Mouse (Mus musculus) megakaryocyte, embryonic 14.5 days (primary cell): Measurements from ENCODE around the gene Focad. TPM values are rescaled to one million over a fixed set of nuclear protein-coding genes. Genes with fewer than 3 reads are reported as not detected.

ENCODE experiments used
- H3K27me3 ChIP-seq: replicated peaks from 2 replicates; pipeline ENCODE3; 2012; ENCODE audit warnings: inconsistent platforms
- H3K36me3 ChIP-seq: replicated peaks from 2 replicates; pipeline ENCODE3; 2012; ENCODE audit warnings: low read length, inconsistent platforms, mixed read lengths
- H3K4me1 ChIP-seq: 2 replicates; pipeline ENCODE4 v1.6.1; 2012; ENCODE audit warnings: inconsistent platforms
- H3K4me3 ChIP-seq: replicated peaks from 2 replicates; pipeline ENCODE3; 2012; ENCODE audit warnings: moderate library complexity, mild to moderate bottlenecking, inconsistent platforms
- H3K9me3 ChIP-seq: 2 replicates; pipeline ENCODE4 v1.6.1; 2012; ENCODE audit warnings: inconsistent platforms
- FLI1 ChIP-seq: IDR thresholded peaks from 2 replicates; pipeline ENCODE4 v1.6.1; 2012; ENCODE audit warnings: low read length, inconsistent platforms, mixed read lengths
- GATA1 ChIP-seq: IDR thresholded peaks from 3 replicates; pipeline ENCODE4 v1.6.1; 2012; ENCODE audit warnings: mixed read lengths, low read length, inconsistent platforms, borderline replicate concordance
- polyA plus RNA-seq: library from polyadenylated mRNA; stranded (reverse); fragments of >175 nt; gene quantifications from 2 replicates; pipeline ENCODE4 v1.2.3, GENCODE M21; 2012; ENCODE audit warnings: low replicate concordance; ENCODE audit not compliant: insufficient read depth

Gene Focad
- 2.8 and 5.9 TPM in 2 replicates for polyA plus RNA-seq

DNA sequence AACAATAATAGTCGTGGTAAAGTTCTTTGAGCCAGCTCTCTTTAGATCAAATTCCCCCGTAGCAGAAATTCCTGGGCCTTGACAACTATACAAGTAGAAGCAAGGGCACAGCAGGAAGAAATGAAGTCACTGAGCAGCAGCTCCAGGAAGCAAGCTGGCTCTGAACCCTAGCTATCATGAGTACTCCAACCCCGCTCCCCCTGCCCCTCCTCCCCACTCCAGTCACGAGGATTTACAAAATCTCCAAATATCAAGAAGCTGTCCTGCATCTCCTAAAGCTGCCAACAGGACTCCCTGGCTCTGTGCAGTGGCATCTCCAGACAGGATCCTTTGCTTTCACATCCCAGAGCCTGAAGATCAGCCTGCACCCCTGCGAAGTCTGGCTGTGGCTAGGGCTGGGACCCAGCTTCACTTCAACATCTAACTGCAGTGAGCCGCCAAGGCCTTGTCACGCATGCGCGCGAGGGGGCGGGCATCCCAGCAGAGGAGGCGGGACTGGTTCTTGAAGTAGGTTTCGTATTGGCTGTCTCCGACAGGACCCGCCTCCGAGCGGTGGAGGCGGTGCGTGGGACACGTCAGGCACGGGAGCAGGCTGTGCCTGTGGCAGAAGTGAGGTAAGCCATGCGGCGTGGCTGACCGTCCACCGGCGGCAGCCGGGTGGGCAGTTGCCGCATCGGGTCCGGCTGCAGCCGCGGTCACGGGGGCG is at the start of gene Focad:
Gene Focad, plus strand, starts transcription at position 568 of the 706 bp plus-strand sequence.
- H3K4me1 ChIP-seq = peaks cover 27% of the 10 kb centered on the region
- H3K36me3 ChIP-seq = no peaks in the 10 kb centered on the region
- TF ChIP-seq GATA1 (no peak), FLI1 (no peak)
- no peaks in the 10 kb centered on the region for H3K9me3 ChIP-seq
- peak within 1 kb of the TSS; percentile 97 for H3K4me3 ChIP-seq
- no peaks in the 10 kb centered on the region for H3K27me3 ChIP-seq

DNA sequence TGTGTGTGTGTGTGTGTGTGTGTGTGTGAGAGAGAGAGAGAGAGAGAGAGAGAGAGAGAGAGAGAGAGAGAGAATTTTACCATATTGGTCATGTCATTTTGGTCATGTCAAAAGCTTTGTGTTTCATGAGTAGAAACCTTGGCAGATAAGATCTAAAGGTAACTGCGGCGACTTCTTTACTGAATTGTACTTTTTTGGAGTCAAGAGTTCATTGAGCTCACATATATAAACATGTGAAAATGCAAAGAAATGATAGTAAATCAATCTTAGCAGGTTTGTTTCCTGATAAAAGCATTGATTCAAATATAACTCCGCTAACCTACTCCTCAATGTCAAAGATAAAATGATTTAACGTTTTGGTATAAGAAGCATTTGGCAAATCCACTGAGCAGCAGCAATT is 49.3 kb upstream of the Focad start:
- H3K4me1 ChIP-seq = peaks cover 9% of the 10 kb centered on the region
- TF ChIP-seq GATA1 (no peak), FLI1 (no peak)
- H3K27me3 ChIP-seq = peaks cover 2% of the 10 kb centered on the region
- H3K36me3 ChIP-seq = no peaks in the 10 kb centered on the region
- 0 out of 2 replicates have a peak, but pooled peaks cover 6% of the 10 kb centered on the region for H3K9me3 ChIP-seq
- H3K4me3 ChIP-seq = no peak overlapping the region

DNA sequence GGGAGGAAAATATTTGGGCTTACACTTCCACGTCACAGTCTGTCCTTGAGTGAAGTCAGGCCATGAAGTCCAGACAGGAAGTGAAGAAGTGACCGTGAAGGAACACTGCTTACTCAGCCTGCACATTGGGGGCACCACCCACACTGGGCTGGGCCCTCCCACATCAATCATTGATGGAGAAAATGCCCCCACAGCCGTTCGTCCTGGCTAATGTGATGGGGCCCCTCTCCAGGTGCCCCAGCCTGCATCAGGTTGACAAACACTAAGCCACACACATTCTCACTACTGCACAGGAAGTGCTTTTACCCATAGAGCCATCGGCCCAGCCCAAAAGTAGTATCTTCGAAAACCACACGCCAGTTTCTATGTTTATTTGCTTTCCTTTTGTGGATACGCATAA is 48.1 kb upstream of the Focad start:
- H3K4me1 ChIP-seq = peaks cover 9% of the 10 kb centered on the region
- H3K36me3 ChIP-seq = no peaks in the 10 kb centered on the region
- TF ChIP-seq FLI1 = no peak
- no peak for TF ChIP-seq GATA1
- H3K9me3 ChIP-seq = 0 out of 2 replicates have a peak, but pooled peaks cover 6% of the 10 kb centered on the region
- peaks cover 2% of the 10 kb centered on the region for H3K27me3 ChIP-seq
- peak overlapping the region; percentile 50 for H3K4me3 ChIP-seq

DNA sequence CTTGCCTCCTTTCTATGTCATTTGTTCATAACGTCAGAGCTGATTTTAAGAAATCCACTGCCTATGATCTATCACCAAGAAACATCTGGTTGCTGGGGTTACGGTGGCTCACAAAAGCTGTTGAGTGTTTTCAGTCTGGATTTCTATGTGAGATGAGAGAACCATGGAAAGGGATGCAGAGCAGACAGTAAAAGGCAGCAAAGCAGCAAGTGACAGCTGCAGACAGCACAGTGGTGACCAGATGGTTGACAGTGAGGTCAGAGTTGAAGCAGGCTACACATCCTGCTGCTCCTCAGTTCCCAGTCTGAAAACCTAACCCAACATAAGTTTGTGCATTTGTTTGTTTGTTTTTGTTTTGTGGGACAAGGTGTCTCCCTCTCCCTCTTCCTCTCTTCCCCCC is 19.0 kb upstream of the Focad start:
- no peak for TF ChIP-seq FLI1
- TF ChIP-seq GATA1 = no peak
- Histone ChIP-seq H3K27me3 (no peaks in the 10 kb centered on the region), H3K4me3 (no peak overlapping the region), H3K9me3 (peaks cover 12% of the 10 kb centered on the region), H3K4me1 (no peaks in the 10 kb centered on the region), H3K36me3 (no peaks in the 10 kb centered on the region)

DNA sequence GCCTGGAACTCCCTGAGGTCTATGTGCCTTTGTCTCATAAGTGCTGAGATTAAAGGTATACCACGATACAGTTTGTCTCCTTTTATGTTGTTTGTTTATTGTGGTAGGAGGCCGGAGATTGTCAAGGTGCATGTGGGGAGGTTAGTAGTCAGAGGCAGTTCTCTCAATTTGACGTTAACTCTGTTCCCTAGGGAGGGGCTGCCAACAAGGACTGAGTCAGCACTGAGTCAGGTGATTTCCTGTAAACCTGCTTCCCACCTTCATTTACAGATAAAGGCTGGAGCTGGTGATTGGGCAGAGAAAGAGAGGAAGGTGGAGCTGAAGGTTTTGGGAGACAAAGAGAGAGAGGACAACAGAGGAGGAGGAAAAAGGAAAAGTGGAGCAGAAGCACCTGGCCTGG is 15.4 kb upstream of the Focad start:
- Histone ChIP-seq H3K27me3 (no peaks in the 10 kb centered on the region), H3K4me1 (peaks cover 13% of the 10 kb centered on the region), H3K4me3 (no peak overlapping the region), H3K9me3 (no peaks in the 10 kb centered on the region), H3K36me3 (no peaks in the 10 kb centered on the region)
- TF ChIP-seq FLI1 (no peak), GATA1 (no peak)

DNA sequence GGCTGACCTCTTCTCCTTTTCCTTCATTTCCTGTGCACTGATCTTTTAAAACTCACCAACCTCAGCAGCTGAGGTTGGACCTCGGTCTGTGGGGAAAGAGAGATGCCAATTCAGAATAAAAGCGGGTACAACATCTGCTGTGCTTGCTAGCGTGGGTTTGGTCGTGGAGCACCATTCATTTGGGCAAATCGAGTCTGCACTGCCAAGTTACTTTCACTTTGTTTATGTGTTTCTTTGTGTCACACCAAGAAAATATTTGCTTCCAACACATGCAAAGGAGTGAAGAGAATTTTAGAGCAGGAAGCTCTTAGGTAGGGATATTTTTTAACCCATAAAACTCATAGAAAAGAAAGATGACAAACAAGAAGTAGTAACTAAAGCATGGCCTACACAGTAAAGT is 13.0 kb upstream of the Focad start:
- no peaks in the 10 kb centered on the region for H3K36me3 ChIP-seq
- H3K9me3 ChIP-seq = no peaks in the 10 kb centered on the region
- TF ChIP-seq GATA1 (no peak), FLI1 (no peak)
- peak overlapping the region; percentile 81 for H3K4me3 ChIP-seq
- H3K27me3 ChIP-seq = no peaks in the 10 kb centered on the region
- peaks cover 13% of the 10 kb centered on the region for H3K4me1 ChIP-seq

DNA sequence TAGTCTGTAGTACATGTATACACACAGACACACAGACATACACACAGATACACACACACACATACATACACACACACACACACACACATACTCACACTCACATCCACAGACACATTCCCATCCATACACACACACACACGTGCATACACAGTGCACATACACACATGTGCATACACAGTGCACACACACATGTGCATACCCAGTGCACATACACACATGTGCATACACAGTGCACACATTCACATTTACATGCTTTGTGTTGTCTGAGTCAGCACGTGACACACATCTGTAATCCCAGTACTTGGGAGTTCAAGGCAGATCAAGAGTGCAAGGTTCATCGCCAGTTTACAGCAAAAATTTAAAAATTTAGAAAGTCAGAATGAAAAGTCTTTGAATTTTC is 12.5 kb upstream of the Focad start:
- no peak for TF ChIP-seq GATA1
- TF ChIP-seq FLI1 = no peak
- Histone ChIP-seq H3K27me3 (no peaks in the 10 kb centered on the region), H3K9me3 (no peaks in the 10 kb centered on the region), H3K36me3 (no peaks in the 10 kb centered on the region), H3K4me3 (peak overlapping the region; percentile 80), H3K4me1 (peaks cover 13% of the 10 kb centered on the region)

DNA sequence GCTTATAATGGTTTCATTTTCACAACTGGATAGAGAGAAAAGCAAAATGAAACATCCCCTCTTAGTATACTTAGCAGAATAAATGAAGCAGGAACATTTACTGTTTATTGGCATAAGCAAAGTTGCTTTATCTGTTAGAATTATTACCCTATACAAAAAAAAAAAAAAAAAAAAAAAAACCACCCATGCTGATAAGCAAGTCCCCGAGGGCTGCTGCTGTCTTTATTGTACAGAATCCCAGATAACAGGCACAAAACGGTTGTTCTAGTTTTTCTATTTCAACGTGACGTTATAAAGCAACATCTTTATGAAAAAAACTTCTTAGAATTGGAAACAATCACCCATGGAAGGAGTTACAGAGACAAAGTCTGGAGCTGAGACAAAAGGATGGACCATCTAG is 12.0 kb upstream of the Focad start:
- H3K9me3 ChIP-seq = no peaks in the 10 kb centered on the region
- H3K4me3 ChIP-seq = no peak overlapping the region
- H3K36me3 ChIP-seq = no peaks in the 10 kb centered on the region
- no peaks in the 10 kb centered on the region for H3K27me3 ChIP-seq
- TF ChIP-seq FLI1 (no peak), GATA1 (no peak)
- H3K4me1 ChIP-seq = peaks cover 13% of the 10 kb centered on the region

DNA sequence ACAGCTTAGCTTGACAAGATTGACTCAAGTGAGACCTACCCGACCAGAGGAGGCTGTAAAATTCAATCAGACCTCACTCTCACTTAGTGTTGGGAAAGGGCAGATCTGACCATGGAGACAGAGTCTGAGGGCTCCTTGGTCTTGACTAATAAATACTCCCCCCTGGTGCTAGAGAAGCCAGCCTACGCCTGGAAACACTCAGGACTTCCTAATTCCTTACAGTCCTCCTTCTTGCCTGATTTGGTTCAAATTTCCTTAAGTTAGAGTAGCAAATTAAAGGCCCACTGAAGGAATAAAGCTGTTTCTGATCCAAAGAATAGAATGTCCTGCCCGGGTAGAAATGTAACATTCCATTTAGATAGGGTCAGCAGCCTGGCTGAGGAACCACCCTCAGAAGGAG is 10.6 kb upstream of the Focad start:
- peaks cover 13% of the 10 kb centered on the region for H3K4me1 ChIP-seq
- no peaks in the 10 kb centered on the region for H3K36me3 ChIP-seq
- H3K9me3 ChIP-seq = no peaks in the 10 kb centered on the region
- TF ChIP-seq FLI1 (no peak), GATA1 (no peak)
- H3K4me3 ChIP-seq = no peak overlapping the region
- no peaks in the 10 kb centered on the region for H3K27me3 ChIP-seq

DNA sequence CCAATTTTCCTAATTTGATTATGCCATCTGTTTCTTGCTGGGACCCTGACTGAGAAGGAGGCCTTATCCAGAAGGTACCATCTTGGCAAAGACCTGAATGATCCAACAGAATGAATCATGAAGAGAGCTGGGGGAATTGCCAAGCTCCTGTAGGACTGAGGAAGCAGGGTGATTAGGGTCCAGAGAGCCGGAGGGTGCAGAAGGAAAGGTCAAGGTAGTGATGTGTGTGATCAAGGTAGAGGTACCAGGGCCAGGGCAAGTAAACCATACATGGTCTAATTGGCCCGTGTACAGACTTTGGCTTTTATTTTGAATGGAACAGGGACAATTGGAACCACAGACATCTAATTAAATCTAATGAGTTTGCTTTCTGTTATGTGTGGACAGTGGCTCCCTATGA is 4.1 kb upstream of the Focad start:
- TF ChIP-seq GATA1 (no peak), FLI1 (no peak)
- no peaks in the 10 kb centered on the region for H3K27me3 ChIP-seq
- no peaks in the 10 kb centered on the region for H3K9me3 ChIP-seq
- H3K4me1 ChIP-seq = peaks cover 24% of the 10 kb centered on the region
- no peak overlapping the region for H3K4me3 ChIP-seq
- no peaks in the 10 kb centered on the region for H3K36me3 ChIP-seq
